Mouse (Mus musculus): Measurements from ENCODE around the gene Gab3. TPM values are rescaled to one million over a fixed set of nuclear protein-coding genes. Genes with fewer than 3 reads are reported as not detected.

The Gab3 gene
- total RNA-seq (2022): 1 to 10 TPM; 1.8 to 4.1 (median 2.6) TPM

DNA sequence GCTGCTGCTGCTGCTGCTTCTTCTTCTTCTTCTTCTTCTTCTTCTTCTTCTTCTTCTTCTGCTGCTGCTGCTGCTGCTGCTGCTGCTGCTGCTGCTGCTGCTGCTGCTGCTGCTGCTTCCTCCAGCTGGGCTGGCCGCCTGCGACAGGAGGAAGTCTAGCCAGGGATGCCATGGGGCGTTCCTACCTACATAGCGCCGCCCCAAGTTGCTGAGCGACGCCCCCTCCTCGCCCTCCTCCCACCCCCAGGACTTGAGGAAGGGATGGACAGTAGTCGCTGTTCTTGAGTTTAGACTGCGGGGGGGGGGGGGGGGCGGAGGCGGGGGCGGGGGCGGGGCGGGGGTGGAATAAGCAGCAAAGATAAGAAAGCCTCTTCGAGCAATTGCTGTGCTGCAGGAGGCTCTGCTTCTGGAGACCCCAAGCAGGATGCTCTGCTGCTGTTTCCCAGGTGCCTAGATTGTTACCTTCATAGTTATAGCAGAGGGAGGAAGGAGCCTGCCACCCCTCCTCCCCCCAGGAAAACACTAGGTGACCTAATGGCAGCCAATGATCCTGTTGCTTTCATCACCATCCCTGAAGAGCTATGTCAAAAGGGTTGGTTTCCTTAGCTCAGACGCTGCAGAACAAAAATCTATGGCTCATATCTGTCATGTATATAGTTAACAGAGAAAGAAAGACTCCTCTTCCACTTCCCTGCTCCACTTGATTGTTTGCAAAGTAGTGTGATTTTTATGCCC, at the start of gene Gab3:
Gab3 (minus strand) TSS at position 685 of the 735 bp plus-strand sequence.
- DNase-seq (ENCODE audit: low spot score in 2 of 2): peak in 1 of 2 experiments; percentile 22

- peak; percentile 43 to 54 for DNase-seq (ENCODE audit: low spot score in 2 of 2)
These were observed 45.4 kb upstream of the Gab3 start, which contains the start of gene Mpp1 for GRCm38 (mm10) chrX:75130467-75131160. Gene Mpp1, minus strand, starts transcription at chrX:75131016.

DNA sequence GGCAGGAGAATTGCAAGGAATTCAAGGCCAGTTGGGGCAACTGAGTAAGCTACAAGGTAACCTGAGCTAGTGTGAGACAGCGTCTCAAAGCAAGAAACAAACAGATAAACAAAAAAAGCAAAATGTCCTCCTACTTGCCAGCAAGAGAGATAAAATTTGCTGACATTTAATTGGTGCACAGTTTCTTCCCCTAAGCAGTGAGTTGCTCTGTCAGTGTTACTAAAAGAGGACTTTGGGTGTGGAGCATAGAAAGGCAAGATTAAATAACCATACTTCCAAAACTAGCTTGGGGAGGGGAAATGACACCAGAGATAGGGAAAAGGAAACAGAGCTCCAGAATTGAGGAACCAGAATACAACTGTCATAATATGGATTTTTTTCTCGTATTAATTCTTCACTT, 44.2 kb upstream of the Gab3 start:
- DNase-seq (ENCODE audit: low spot score in 2 of 2): no peak

DNA sequence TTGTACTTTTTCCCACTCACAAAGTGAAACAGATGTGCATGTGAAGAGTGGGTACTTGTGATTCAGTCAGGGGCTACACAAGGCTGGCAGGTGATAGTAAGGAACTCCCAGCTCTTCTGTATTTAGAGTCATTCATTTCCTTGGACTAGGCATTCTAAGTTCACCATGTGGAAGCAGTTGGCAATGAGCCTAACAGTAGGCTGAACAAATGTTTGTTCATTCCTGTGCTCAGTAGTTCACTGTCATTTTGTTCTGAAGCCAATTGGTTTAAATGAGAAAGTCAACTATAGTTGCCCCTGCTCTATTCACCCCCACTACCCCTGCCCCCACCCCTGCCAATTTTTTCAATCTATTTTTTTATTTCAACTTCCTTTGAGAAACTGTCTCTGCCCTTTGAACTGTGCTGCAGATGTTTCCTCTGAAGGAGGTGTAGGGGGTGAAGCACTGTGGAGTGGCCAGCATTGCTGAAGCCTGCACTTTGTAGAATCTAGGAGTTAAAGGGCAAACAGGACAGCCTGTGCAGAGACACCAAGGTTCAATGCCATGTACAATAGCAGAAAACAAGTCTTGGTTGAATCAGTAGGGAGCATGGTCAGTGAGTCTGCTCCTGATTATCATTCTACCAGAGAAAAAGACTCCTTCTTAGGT, 43.2 kb upstream of the Gab3 start:
- DNase-seq (ENCODE audit: low spot score in 2 of 2): no peak

DNA sequence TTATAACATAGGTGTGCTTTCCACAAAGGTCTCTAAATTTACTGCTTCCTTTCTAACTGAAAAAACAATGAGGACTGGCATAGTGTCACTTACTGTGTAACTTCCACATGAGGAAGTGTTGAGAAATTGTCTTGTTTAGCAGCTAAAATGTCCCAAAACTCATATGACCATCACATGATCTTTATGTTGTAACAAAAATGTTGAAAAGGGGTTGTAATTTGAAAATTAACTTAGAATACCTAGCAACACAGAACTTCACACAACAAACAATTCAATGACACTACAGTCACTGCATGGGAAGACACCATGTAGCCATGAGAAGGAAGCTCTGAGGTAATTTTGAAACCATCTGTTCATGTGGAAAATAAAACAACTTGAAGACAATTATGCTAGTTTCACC, 41.6 kb upstream of the Gab3 start:
- DNase-seq (ENCODE audit: low spot score in 2 of 2): no peak

GRCm38 (mm10) chrX:75125606-75126005, 40.3 kb upstream of the Gab3 start:
- no peak for DNase-seq (ENCODE audit: low spot score in 2 of 2)

DNA sequence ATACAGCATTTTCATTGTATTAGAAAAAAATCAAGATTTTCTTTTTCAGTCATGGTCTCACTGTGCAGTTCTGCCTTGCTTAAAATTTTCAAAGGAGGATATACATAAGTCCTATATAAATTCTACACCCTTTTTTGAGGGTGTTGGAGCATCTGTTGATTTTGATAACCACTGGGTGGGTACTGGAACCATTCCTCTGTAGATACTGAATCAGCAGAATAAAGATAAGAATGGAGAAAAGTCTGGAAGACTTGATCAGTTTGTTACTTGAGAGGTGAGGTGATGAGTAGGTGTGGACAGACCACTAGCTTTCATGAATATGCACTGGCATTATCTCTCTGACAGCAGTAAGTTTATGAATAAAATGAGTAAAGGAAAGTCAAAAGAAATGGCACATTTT, 30.3 kb upstream of the Gab3 start:
- DNase-seq (ENCODE audit: low spot score in 2 of 2): no peak

GRCm38 (mm10) chrX:75102293-75102692, 17.0 kb upstream of the Gab3 start:
- DNase-seq (ENCODE audit: low spot score in 2 of 2): no peak

DNA sequence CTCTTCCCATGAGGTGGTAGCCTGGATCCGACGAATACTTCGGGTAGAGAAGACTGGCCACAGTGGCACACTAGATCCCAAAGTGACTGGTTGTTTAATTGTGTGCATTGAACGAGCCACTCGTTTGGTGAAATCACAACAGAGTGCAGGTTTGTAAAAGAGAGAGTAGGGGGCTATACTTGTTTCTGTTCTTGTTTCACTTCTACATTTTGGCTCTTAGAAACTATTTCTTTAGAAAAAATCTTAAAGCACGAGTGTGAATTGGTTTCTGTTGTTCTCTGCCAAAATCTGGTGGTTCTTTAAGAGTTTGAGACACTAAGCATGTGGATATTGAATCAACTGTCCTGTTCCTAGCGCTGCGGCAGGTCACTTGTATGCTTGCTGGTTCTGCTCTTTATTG, 13.5 kb upstream of the Gab3 start:
- DNase-seq (ENCODE audit: low spot score in 2 of 2): no peak

GRCm38 (mm10) chrX:75096163-75096770, 11.0 kb upstream of the Gab3 start:
- DNase-seq (ENCODE audit: low spot score in 2 of 2): no peak

DNA sequence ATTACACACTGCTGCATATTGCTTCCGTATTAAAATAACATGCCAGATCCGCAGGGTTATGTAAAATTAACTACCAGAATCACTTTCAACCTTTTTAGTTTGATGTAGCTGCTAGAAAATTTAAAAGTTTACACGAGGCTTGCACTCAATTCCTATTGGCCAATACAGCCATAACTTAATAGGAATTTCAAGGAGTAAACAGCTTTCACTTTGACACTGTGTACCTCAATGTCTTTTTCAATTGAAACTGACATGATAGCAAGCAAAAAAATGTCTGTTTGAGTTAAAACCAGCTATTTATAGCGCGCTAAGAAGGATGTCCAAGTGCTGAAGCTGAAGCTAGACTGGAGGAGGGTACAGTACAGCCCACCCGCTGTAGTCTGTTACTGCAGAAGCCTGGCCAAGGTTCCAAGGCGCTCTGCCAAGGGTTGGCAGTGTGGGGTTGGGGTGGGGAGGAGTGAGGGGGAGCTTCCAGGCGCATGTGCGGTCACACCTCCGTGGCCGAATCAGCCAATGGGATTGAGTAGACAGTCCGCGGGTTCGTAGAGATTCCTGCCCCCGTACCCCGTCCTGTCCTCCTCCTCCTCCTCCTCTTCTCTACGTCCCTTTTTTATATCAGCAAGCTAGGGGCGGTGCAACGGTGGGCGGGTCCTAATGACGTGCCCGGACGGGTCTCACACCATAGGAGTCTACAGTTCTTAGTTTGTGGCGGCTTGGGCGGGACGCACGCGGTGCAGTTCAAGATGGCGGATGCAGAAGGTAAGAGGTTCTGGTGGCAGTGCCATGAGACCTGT, 10.3 kb upstream of the Gab3 start, which contains the start of gene Dkc1:
Dkc1 (plus strand) TSS at position 486 of the 794 bp plus-strand sequence.
- DNase-seq (ENCODE audit: low spot score in 2 of 2): peak; percentile 67 to 92

GRCm38 (mm10) chrX:75085654-75086053, 396 bp upstream of the Gab3 start:
- no peak for DNase-seq (ENCODE audit: low spot score in 2 of 2)

DNA sequence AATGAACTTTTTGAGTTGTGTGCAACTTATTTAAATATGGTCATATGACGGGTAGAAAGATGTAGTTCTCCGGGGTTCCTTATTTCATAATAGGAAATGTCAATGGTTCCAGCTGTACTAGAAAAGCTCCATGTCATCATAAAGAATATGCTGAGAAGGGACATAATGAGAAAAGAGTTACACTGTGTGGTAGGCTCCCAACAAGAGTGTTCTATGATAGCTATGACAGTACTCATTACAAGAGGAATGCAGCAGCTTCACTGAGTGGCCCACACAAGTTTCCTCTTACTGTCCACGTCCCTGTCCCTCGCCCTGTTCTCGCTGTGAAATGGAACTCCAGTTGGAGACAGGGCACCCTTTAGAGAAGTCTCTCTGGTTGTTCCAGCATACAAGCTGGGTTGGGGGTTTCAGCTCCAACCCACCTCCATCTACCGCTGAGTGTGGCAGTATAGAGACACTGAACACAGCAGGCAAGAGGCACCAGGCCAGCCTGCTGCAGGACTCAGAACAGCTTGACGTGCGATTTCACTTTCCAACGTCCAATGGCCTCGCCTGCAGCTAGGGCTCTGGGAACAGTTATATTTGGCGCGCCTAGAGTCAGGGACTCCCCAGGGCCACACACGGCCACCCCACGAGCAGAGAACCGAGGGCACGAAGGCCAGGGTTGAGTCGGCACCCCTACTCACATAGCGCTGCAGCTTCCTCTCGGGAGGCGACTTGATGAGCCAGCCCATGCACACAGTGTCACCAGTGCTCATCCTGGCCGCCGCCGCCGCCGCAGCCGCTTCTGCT, 1.1 kb downstream of the Gab3 start:
- DNase-seq (ENCODE audit: low spot score in 2 of 2): peak; percentile 6 to 9

GRCm38 (mm10) chrX:75082351-75082750, 2.9 kb downstream of the Gab3 start:
- no peak for DNase-seq (ENCODE audit: low spot score in 2 of 2)

- DNase-seq (ENCODE audit: low spot score in 2 of 2): no peak
These were observed 29.0 kb downstream of the Gab3 start for GRCm38 (mm10) chrX:75056120-75056775.

GRCm38 (mm10) chrX:75046921-75047635, 38.2 kb downstream of the Gab3 start:
- no peak for DNase-seq (ENCODE audit: low spot score in 2 of 2)

DNA sequence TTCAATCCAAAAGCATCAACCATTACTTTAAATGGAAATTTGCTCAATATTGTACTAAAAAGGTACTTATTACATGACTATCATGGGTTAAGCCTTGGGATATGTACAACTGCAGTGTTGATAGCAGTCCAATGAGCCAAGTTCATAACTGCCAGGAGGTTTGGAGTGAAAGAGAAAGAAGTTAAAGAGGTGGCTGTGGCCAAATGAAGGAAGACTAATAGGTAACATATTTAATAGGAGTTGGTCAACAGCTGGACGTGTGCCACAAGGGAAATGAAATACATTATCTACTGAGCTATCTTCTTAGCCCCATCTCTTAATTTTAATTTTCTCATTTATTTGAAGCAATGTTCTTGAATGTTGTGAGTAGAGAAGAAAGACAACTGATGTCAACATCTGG, 39.3 kb downstream of the Gab3 start:
- no peak for DNase-seq (ENCODE audit: low spot score in 2 of 2)

- DNase-seq (ENCODE audit: low spot score in 2 of 2): no peak
These were observed 40.7 kb downstream of the Gab3 start for GRCm38 (mm10) chrX:75044595-75044994.

DNA sequence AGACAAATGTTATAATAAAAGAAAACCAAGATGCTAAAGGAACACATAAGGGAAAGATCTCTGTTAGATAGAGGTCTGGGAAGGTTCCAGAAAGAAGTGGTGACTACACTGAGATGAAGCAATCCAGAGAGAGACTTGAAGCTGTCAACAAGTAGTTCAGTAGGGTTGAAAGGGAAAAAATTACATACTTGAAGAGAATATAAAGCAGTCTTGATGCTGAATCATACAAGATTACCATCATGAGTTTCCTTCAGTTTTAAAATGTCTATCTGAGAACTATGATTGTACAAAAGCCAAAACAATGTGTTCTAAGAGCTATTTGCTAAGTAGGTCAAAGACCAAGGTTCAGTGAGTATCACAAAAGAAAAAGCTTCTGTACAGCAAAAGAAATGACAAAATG, 48.6 kb downstream of the Gab3 start:
- no peak for DNase-seq (ENCODE audit: low spot score in 2 of 2)

Data from left cerebral cortex, adult 8-10 months (tissue).